Mouse (Mus musculus): ENCODE data around the gene Unc5cl.

GRCm38 (mm10) chr17:48552532-48552915, 97.8 kb downstream of the Unc5cl start:
- TF ChIP-seq CTCF (IDR thresholded peaks at IDR 0.05; ENCODE audit: low read depth) = no peak
- no peak for TF ChIP-seq EP300 (IDR thresholded peaks at IDR 0.05; ENCODE audit: low read depth)

All from liver, embryonic 14.5 days (tissue).